ENCODE assay signal across 8 mouse cellular contexts in the genomic region with DNA sequence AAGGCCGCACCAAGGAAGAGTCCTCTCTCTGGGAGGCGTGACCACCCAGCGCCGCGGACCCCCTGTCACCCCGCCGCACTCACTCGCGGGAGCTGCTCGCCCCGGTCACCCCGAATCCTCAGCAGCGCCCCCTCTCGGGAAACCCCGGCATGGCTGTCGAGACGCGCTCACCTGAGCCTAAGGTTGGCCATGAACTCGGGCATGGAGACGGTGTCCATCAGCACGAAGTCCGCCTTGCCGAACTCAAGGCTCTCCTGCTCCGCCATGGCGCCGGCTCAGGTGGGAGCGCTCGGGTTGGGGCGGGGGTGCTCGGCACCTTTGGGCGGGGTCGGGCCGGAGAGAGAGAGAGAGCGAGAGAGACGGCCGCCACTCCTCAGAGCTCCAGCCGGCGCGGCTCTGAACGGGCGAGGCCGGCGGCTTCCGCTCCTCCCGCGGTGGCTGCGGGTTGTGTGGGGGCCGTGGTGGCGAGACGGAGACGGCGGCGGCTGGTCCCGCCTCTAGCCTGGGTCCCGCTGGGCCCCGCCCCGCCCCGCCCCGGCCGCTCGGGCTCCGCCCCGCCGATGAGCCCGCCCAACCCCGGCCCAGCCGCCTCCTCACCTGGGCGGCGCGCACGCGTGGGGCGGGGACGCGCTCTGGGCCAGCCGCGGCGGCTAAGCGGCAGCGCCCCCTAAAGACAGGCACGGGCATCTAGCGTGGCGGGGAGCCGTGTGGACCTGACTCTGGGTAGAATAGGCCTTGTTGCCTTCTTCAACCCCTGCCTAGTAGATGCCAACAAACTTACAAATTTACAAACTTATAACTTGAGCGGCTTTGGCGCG. TPM values are rescaled to one million over a fixed set of nuclear protein-coding genes. Genes with fewer than 3 reads are reported as not detected.
DNase-seq lines count a peak whose midpoint lies in the region; ATAC-seq lines count a peak whose summit lies in the region.

A gene (minus strand): TSS at position 499 of the 818 bp plus-strand sequence.

- H3K9me3 ChIP-seq in embryonic facial prominence, embryonic 12.5 days, result no peaks in the 10 kb centered on the region
- H3K9me3 ChIP-seq in midbrain, embryonic 12.5 days, result no peaks in the 10 kb centered on the region

- H3K27me3 ChIP-seq in embryonic facial prominence, embryonic 12.5 days, result no peaks in the 10 kb centered on the region
- H3K27me3 ChIP-seq in midbrain, embryonic 12.5 days, result peaks cover 16% of the 10 kb centered on the region

- H3K36me3 ChIP-seq in embryonic facial prominence, embryonic 12.5 days, result no peaks in the 10 kb centered on the region
- no peaks in the 10 kb centered on the region for H3K36me3 ChIP-seq in midbrain, embryonic 12.5 days

- peak within 1 kb of the TSS; percentile 92 for H3K4me2 ChIP-seq in embryonic facial prominence, embryonic 12.5 days (replicated peaks)
- H3K4me2 ChIP-seq in midbrain, embryonic 12.5 days (replicated peaks), result peak within 1 kb of the TSS; percentile 87

- H3K4me3 ChIP-seq in embryonic facial prominence, embryonic 12.5 days, result peak within 1 kb of the TSS; percentile 67
- peak within 1 kb of the TSS; percentile 71 for H3K4me3 ChIP-seq in midbrain, embryonic 12.5 days

- intact Hi-C loops in left cerebral cortex, postnatal 4 days (cut with DNase I), result loop anchor here (10.0 kb wide), 1 partner anchor 85 kb away; no protein-coding TSS in a partner anchor

- H3K9ac ChIP-seq in embryonic facial prominence, embryonic 12.5 days, result peak within 1 kb of the TSS; percentile 70
- H3K9ac ChIP-seq in midbrain, embryonic 12.5 days (replicated peaks), result peak within 1 kb of the TSS; percentile 66

- ATAC-seq in embryonic facial prominence, embryonic 12.5 days (ENCODE audit: insufficient number of reproducible peaks, insufficient read depth, low FRiP score, low TSS enrichment), result peak; percentile 86
- peak; percentile 95 for ATAC-seq in midbrain, embryonic 12.5 days (ENCODE audit: low FRiP score, low read depth)

- peak within 1 kb of the TSS; percentile 58; the same call in 1 of the 2 replicates for H3K27ac ChIP-seq in embryonic facial prominence, embryonic 12.5 days
- H3K27ac ChIP-seq in midbrain, embryonic 12.5 days (replicated peaks), result no peak within 1 kb of the TSS

- 0 out of 2 replicates have a peak, but pooled peaks cover 3% of the 10 kb centered on the region for H3K4me1 ChIP-seq in embryonic facial prominence, embryonic 12.5 days
- H3K4me1 ChIP-seq in midbrain, embryonic 12.5 days, result peaks cover 4% of the 10 kb centered on the region; the same call in 1 of the 2 replicates

- 1% methylated on average over 70 of the region's 87 CpGs for WGBS in embryonic facial prominence, embryonic 12.5 days
- under 1% methylated on average over 71 of the region's 87 CpGs for WGBS in midbrain, embryonic 12.5 days

- peak; percentile 95 to 97 for DNase-seq in adrenal gland, postnatal 36 days
- peak; percentile 99 for DNase-seq in heart, adult 11 months
- DNase-seq in kidney, adult 11 months, result peak; percentile 87
- peak; percentile 84 for DNase-seq in left cerebral cortex, postnatal 4 days
- peak; percentile 64 for DNase-seq in skeletal muscle tissue, adult 2 months (ENCODE audit: low read depth, low spot score)
- no peak for DNase-seq in MN1 (ENCODE audit: low spot score)

RNA-seq across cellular contexts. Expression of the gene that starts here (rescaled TPM):
- total RNA-seq in adrenal gland, postnatal 36 days (2021), result 10 to 100 TPM; 74.0 to 87.7 TPM
- 8.3 and 9.8 TPM in 2 replicates for polyA plus RNA-seq in embryonic facial prominence, embryonic 12.5 days (2016; fragmentation: Nextera tagmentation; extraction: Ambion mirVana)
- total RNA-seq in left cerebral cortex, postnatal 4 days (2021), result 1 to 10 TPM; 3.0 to 3.8 TPM
- 2.5 and 2.7 TPM in 2 replicates for polyA plus RNA-seq in midbrain, embryonic 12.5 days (2016; fragmentation: Nextera tagmentation; extraction: Ambion mirVana)

Comparison
In these comparisons a context has a peak if more than half of its experiments do, and no peak if none do; other contexts are left out.
1. RNA of the gene that starts here (total RNA-seq): 74.0 to 87.7 TPM in adrenal gland, postnatal 36 days; 3.0 to 3.8 TPM in left cerebral cortex, postnatal 4 days; every median in the first group is over 10 times any median in the second.